Mouse (Mus musculus) cortical plate, adult 2 months (tissue): Measurements from ENCODE around the gene Atp1b2.

Experiments
- CTCF ChIP-seq: fragments of 200-500 bp; IDR thresholded peaks from 2 replicates; pipeline ENCODE4 v1.5.1; 2011; ENCODE audit warnings: mild to moderate bottlenecking, control low read depth, low read length; ENCODE audit not compliant: insufficient read depth; ENCODE audit errors: extremely low read depth
- POLR2A ChIP-seq: fragments of 200-500 bp; IDR thresholded peaks from 2 replicates; pipeline ENCODE4 v1.6.1; 2011; ENCODE audit warnings: mild to moderate bottlenecking, low read length, control low read depth; ENCODE audit not compliant: insufficient read depth; ENCODE audit errors: extremely low read depth

DNA sequence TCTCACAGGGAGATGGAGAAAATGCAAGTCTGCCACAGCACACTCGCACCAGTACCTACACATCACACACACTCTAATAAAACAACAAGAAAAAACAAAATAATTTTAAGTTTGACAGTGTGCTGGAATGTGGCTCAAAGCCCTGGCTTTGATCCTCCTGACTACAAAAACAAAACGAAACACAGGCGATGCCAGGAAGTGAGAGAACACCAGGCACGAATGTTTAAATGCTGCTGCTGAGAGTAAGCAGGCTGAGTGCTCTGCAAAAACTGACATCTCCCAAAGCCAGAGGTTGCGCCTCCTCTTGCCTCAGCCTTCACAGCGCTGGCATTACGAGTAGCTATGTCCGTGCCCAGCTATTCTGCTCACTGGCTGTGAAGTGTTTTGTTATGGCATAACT is 40.6 kb downstream of the Atp1b2 start:
- TF ChIP-seq CTCF (no peak), POLR2A (no peak)
